Comparison of ENCODE assay signal across 8 mouse cellular contexts in genomic region chr5:93328059-93328458, GRCm38 (mm10).
DNase-seq lines count a peak whose midpoint lies in the region; ATAC-seq lines count a peak whose summit lies in the region.

No protein-coding gene starts in this region.

- H3K27me3 ChIP-seq in forebrain, embryonic 10.5 days (ENCODE audit: poor library complexity, severe bottlenecking) = no peaks in the 10 kb centered on the region
- no peaks in the 10 kb centered on the region for H3K27me3 ChIP-seq in forebrain, embryonic 16.5 days (replicated peaks; ENCODE audit: control insufficient read depth, insufficient read depth, low read length)

- no peak overlapping the region for H3K4me3 ChIP-seq in forebrain, embryonic 10.5 days
- H3K4me3 ChIP-seq in forebrain, embryonic 16.5 days (replicated peaks; ENCODE audit: low read length) = no peak overlapping the region

- no peaks in the 10 kb centered on the region for H3K4me1 ChIP-seq in forebrain, embryonic 10.5 days
- H3K4me1 ChIP-seq in forebrain, embryonic 16.5 days (replicated peaks; ENCODE audit: control insufficient read depth, insufficient read depth, low read length) = no peaks in the 10 kb centered on the region

- no peaks in the 10 kb centered on the region for H3K9me3 ChIP-seq in forebrain, embryonic 10.5 days
- H3K9me3 ChIP-seq in forebrain, embryonic 16.5 days (ENCODE audit: control insufficient read depth, low read length) = no peaks in the 10 kb centered on the region

- H3K9ac ChIP-seq in forebrain, embryonic 16.5 days (replicated peaks; ENCODE audit: low read depth, low read length) = no peak overlapping the region

- no peak overlapping the region for H3K27ac ChIP-seq in forebrain, embryonic 10.5 days
- no peak overlapping the region for H3K27ac ChIP-seq in forebrain, embryonic 16.5 days (ENCODE audit: low read length)

- peak; percentile 44 for DNase-seq in forebrain, embryonic 10.5 days (ENCODE audit: extremely low spot score, low spot score)
- DNase-seq in adipocyte (ENCODE audit: low spot score) = peak; percentile 81
- DNase-seq in heart, adult 9 months (ENCODE audit: low spot score in 2 of 2) = peak; percentile 43 to 59
- peak; percentile 75 to 82 for DNase-seq in layer of hippocampus, postnatal 10 days (ENCODE audit: low spot score in 2 of 2)
- peak; percentile 40 to 73 for DNase-seq in spleen, postnatal 4 days (ENCODE audit: low spot score in 2 of 2)

- no peaks in the 10 kb centered on the region for H3K36me3 ChIP-seq in forebrain, embryonic 10.5 days (replicated peaks)
- H3K36me3 ChIP-seq in forebrain, embryonic 16.5 days (ENCODE audit: control insufficient read depth, insufficient read depth) = no peaks in the 10 kb centered on the region

- no peak overlapping the region for H3K4me2 ChIP-seq in forebrain, embryonic 16.5 days (ENCODE audit: low read length)

- no peak for ATAC-seq in forebrain, embryonic 16.5 days
- ATAC-seq in common myeloid progenitor, adult 5-6 weeks (replicated peaks; ENCODE audit: low read depth, poor library complexity, severe bottlenecking) = peak; percentile 87
- peak; percentile 89 for ATAC-seq in megakaryocyte progenitor cell, adult 5-6 weeks (replicated peaks; ENCODE audit: poor library complexity)

- 28% methylated on average over 7 of the region's 7 CpGs for WGBS in forebrain, embryonic 10.5 days
- WGBS in forebrain, embryonic 16.5 days = 31% methylated on average over 7 of the region's 7 CpGs
